7 mouse cellular contexts compared by ENCODE assay signal in genomic region chr14:54576241-54577088, GRCm38 (mm10). TPM values are rescaled to one million over a fixed set of nuclear protein-coding genes. Genes with fewer than 3 reads are reported as not detected.
A peak's percentile ranks its signal among the peaks of the same experiment; 100 is the strongest.
DNase-seq lines count a peak whose midpoint lies in the region; ATAC-seq and TF ChIP-seq lines count a peak whose summit lies in the region.

No protein-coding gene starts in this region.

- TF ChIP-seq EP300 in liver, embryonic 14.5 days (IDR thresholded peaks at IDR 0.05; ENCODE audit: low read depth), result no peak

- ATAC-seq in embryonic facial prominence, embryonic 15.5 days (ENCODE audit: insufficient number of reproducible peaks, low FRiP score, low TSS enrichment, low read depth), result no peak
- no peak for ATAC-seq in liver, embryonic 14.5 days (ENCODE audit: insufficient read depth)
- no peak for ATAC-seq in stomach, embryonic 14.5 days (ENCODE audit: insufficient number of reproducible peaks, insufficient read depth, low FRiP score, low read depth)
- ATAC-seq in activated CD4-positive, CD25-positive, alpha-beta regulatory T cell, adult 4 months, result no peak

- peak overlapping the region; percentile 91 for H3K9ac ChIP-seq in embryonic facial prominence, embryonic 15.5 days
- H3K9ac ChIP-seq in liver, embryonic 14.5 days (replicated peaks), result no peak overlapping the region; the same call in 1 of the 2 replicates
- H3K9ac ChIP-seq in stomach, embryonic 14.5 days (replicated peaks; ENCODE audit: low read depth, low read length), result peak overlapping the region; percentile 91

- H3K4me3 ChIP-seq in embryonic facial prominence, embryonic 15.5 days (replicated peaks), result peak overlapping the region; percentile 88
- H3K4me3 ChIP-seq in liver, embryonic 14.5 days (ENCODE audit: insufficient read depth in 1 of 2, low read depth in 2 of 2, low read length in 2 of 2), result peak overlapping the region; percentile 58 to 62
- peak overlapping the region; percentile 93 for H3K4me3 ChIP-seq in stomach, embryonic 14.5 days (ENCODE audit: low read depth, low read length)

- WGBS in embryonic facial prominence, embryonic 15.5 days, result under 1% methylated on average over 84 of the region's 84 CpGs
- 2% methylated on average over 84 of the region's 84 CpGs for WGBS in liver, embryonic 14.5 days (ENCODE audit: insufficient replicate concordance)
- under 1% methylated on average over 83 of the region's 84 CpGs for WGBS in stomach, embryonic 14.5 days

- H3K4me1 ChIP-seq in embryonic facial prominence, embryonic 15.5 days, result peaks cover 52% of the 10 kb centered on the region
- peaks cover 4 to 25% of the 10 kb centered on the region in 2 experiments; a peak in 3 of 4 replicates for H3K4me1 ChIP-seq in liver, embryonic 14.5 days (replicated peaks; ENCODE audit: control insufficient read depth in 2 of 2, insufficient read depth in 2 of 2, low read length in 1 of 2)
- H3K4me1 ChIP-seq in stomach, embryonic 14.5 days (ENCODE audit: control insufficient read depth, insufficient read depth, low read length), result peaks cover 39% of the 10 kb centered on the region

- TF ChIP-seq CTCF in liver, embryonic 14.5 days (IDR thresholded peaks at IDR 0.05; ENCODE audit: low read depth), result no peak

- peak overlapping the region; percentile 94 for H3K27ac ChIP-seq in embryonic facial prominence, embryonic 15.5 days (replicated peaks)
- H3K27ac ChIP-seq in liver, embryonic 14.5 days, result no peak overlapping the region
- peak overlapping the region; percentile 95 for H3K27ac ChIP-seq in stomach, embryonic 14.5 days (ENCODE audit: low read length)

- H3K4me2 ChIP-seq in embryonic facial prominence, embryonic 15.5 days (replicated peaks), result peak overlapping the region; percentile 80
- peak overlapping the region; percentile 70 for H3K4me2 ChIP-seq in liver, embryonic 14.5 days (ENCODE audit: low read depth)
- H3K4me2 ChIP-seq in stomach, embryonic 14.5 days (replicated peaks; ENCODE audit: low read depth, low read length), result peak overlapping the region; percentile 75

- H3K27me3 ChIP-seq in embryonic facial prominence, embryonic 15.5 days, result no peaks in the 10 kb centered on the region
- H3K27me3 ChIP-seq in liver, embryonic 14.5 days (ENCODE audit: control insufficient read depth, insufficient read depth, low read length), result peaks cover 51% of the 10 kb centered on the region
- no peaks in the 10 kb centered on the region for H3K27me3 ChIP-seq in stomach, embryonic 14.5 days (ENCODE audit: control insufficient read depth, insufficient read depth, low read length)

- DNase-seq in 3134 (ENCODE audit: extremely low read depth, insufficient read length, low spot score), result peak; percentile 66
- peak; percentile 38 to 52 for DNase-seq in B cell, adult 2 months
- DNase-seq in induced T-regulatory cell, adult 2 months (ENCODE audit: low read depth), result peak; percentile 40
- DNase-seq in liver, embryonic 14.5 days (ENCODE audit: low read depth in 3 of 3, low spot score in 3 of 3), result no peak

- H3K9me3 ChIP-seq in embryonic facial prominence, embryonic 15.5 days (replicated peaks), result no peaks in the 10 kb centered on the region
- H3K9me3 ChIP-seq in liver, embryonic 14.5 days (ENCODE audit: control insufficient read depth, low read length), result no peaks in the 10 kb centered on the region
- H3K9me3 ChIP-seq in stomach, embryonic 14.5 days (ENCODE audit: control insufficient read depth, low read depth, low read length), result no peaks in the 10 kb centered on the region

- peaks cover 4% of the 10 kb centered on the region for H3K36me3 ChIP-seq in embryonic facial prominence, embryonic 15.5 days
- no peaks in the 10 kb centered on the region for H3K36me3 ChIP-seq in liver, embryonic 14.5 days (replicated peaks; ENCODE audit: control insufficient read depth, insufficient read depth, low read depth)
- H3K36me3 ChIP-seq in stomach, embryonic 14.5 days (ENCODE audit: control insufficient read depth, insufficient read depth, low read length), result peaks cover 9% of the 10 kb centered on the region

RNA-seq across cellular contexts. Expression of gene Ajuba, which starts 0.9 kb away (rescaled TPM):
- polyA plus RNA-seq in embryonic facial prominence, embryonic 15.5 days (2015; fragmentation: Nextera tagmentation; extraction: Ambion mirVana), result 49.4 and 60.2 TPM in 2 replicates
- polyA plus RNA-seq in liver, embryonic 14.5 days (2012; rRNA removed), result 3.7 TPM in 2 replicates
- 1.0 and 1.8 TPM in 2 replicates for polyA plus RNA-seq in liver, embryonic 14.5 days (2014; fragmentation: Nextera tagmentation; extraction: Ambion mirVana)
- 26.2 and 30.3 TPM in 2 replicates for polyA plus RNA-seq in stomach, embryonic 14.5 days (2014; fragmentation: Nextera tagmentation; extraction: Ambion mirVana)
- polyA plus RNA-seq in activated CD4-positive, CD25-positive, alpha-beta regulatory T cell, adult 4 months (2017; shearing (Covaris generic)), result under 1 TPM in 1 of 2 experiments, not detected in 1; 0.20 TPM

RNA-seq across cellular contexts. Expression of gene Haus4, which starts 22.0 kb away (rescaled TPM):
- 49.8 and 52.3 TPM in 2 replicates for polyA plus RNA-seq in embryonic facial prominence, embryonic 15.5 days (2015; fragmentation: Nextera tagmentation; extraction: Ambion mirVana)
- 16.5 and 24.2 TPM in 2 replicates for polyA plus RNA-seq in liver, embryonic 14.5 days (2012; rRNA removed)
- 31.6 and 33.7 TPM in 2 replicates for polyA plus RNA-seq in liver, embryonic 14.5 days (2014; fragmentation: Nextera tagmentation; extraction: Ambion mirVana)
- polyA plus RNA-seq in stomach, embryonic 14.5 days (2014; fragmentation: Nextera tagmentation; extraction: Ambion mirVana), result 48.2 and 52.5 TPM in 2 replicates
- polyA plus RNA-seq in activated CD4-positive, CD25-positive, alpha-beta regulatory T cell, adult 4 months (2017; shearing (Covaris generic)), result 10 to 100 TPM; 30.2 to 33.5 TPM

RNA-seq across cellular contexts. Expression of gene 4931414P19Rik, which starts 29.3 kb away (rescaled TPM):
- polyA plus RNA-seq in embryonic facial prominence, embryonic 15.5 days (2015; fragmentation: Nextera tagmentation; extraction: Ambion mirVana), result 7.8 and 9.3 TPM in 2 replicates
- 2.2 and 4.3 TPM in 2 replicates for polyA plus RNA-seq in liver, embryonic 14.5 days (2012; rRNA removed)
- polyA plus RNA-seq in liver, embryonic 14.5 days (2014; fragmentation: Nextera tagmentation; extraction: Ambion mirVana), result 1.1 and 1.9 TPM in 2 replicates
- 7.9 and 8.3 TPM in 2 replicates for polyA plus RNA-seq in stomach, embryonic 14.5 days (2014; fragmentation: Nextera tagmentation; extraction: Ambion mirVana)
- polyA plus RNA-seq in activated CD4-positive, CD25-positive, alpha-beta regulatory T cell, adult 4 months (2017; shearing (Covaris generic)), result 1 to 10 TPM; 2.3 TPM

RNA-seq across cellular contexts. Expression of gene Psmb5, which starts 41.4 kb away (rescaled TPM):
- 364 and 368 TPM in 2 replicates for polyA plus RNA-seq in embryonic facial prominence, embryonic 15.5 days (2015; fragmentation: Nextera tagmentation; extraction: Ambion mirVana)
- polyA plus RNA-seq in liver, embryonic 14.5 days (2012; rRNA removed), result 95.4 and 111 TPM in 2 replicates
- 205 and 223 TPM in 2 replicates for polyA plus RNA-seq in liver, embryonic 14.5 days (2014; fragmentation: Nextera tagmentation; extraction: Ambion mirVana)
- polyA plus RNA-seq in stomach, embryonic 14.5 days (2014; fragmentation: Nextera tagmentation; extraction: Ambion mirVana), result 355 and 361 TPM in 2 replicates
- 100 to 1,000 TPM; 178 to 210 TPM for polyA plus RNA-seq in activated CD4-positive, CD25-positive, alpha-beta regulatory T cell, adult 4 months (2017; shearing (Covaris generic))

RNA-seq across cellular contexts. Expression of gene Psmb11, which starts 44.8 kb away (rescaled TPM):
- polyA plus RNA-seq in embryonic facial prominence, embryonic 15.5 days (2015; fragmentation: Nextera tagmentation; extraction: Ambion mirVana), result 0.16 TPM in 1 of 2 replicates, not detected in the other
- not detected in 2 replicates for polyA plus RNA-seq in liver, embryonic 14.5 days (2012; rRNA removed)
- 0.03 TPM in 1 of 2 replicates, not detected in the other for polyA plus RNA-seq in liver, embryonic 14.5 days (2014; fragmentation: Nextera tagmentation; extraction: Ambion mirVana)
- polyA plus RNA-seq in stomach, embryonic 14.5 days (2014; fragmentation: Nextera tagmentation; extraction: Ambion mirVana), result 0.06 TPM in 1 of 2 replicates, not detected in the other
- not detected for polyA plus RNA-seq in activated CD4-positive, CD25-positive, alpha-beta regulatory T cell, adult 4 months (2017; shearing (Covaris generic))

Comparison
In these comparisons a context has a peak if more than half of its experiments do, and no peak if none do; other contexts are left out.
1. DNase-seq: peak in 3134 (single experiment), B cell, adult 2 months (2 of 2) and induced T-regulatory cell, adult 2 months (single experiment); none in liver, embryonic 14.5 days (0 of 3).
2. Peak in every context shown above with its lines, with median percentiles within 50 percentile points of each other: H3K4me2 ChIP-seq and H3K4me3 ChIP-seq.